Mouse (Mus musculus): ENCODE measurements around the gene Cpm.

Cpm gene

DNA sequence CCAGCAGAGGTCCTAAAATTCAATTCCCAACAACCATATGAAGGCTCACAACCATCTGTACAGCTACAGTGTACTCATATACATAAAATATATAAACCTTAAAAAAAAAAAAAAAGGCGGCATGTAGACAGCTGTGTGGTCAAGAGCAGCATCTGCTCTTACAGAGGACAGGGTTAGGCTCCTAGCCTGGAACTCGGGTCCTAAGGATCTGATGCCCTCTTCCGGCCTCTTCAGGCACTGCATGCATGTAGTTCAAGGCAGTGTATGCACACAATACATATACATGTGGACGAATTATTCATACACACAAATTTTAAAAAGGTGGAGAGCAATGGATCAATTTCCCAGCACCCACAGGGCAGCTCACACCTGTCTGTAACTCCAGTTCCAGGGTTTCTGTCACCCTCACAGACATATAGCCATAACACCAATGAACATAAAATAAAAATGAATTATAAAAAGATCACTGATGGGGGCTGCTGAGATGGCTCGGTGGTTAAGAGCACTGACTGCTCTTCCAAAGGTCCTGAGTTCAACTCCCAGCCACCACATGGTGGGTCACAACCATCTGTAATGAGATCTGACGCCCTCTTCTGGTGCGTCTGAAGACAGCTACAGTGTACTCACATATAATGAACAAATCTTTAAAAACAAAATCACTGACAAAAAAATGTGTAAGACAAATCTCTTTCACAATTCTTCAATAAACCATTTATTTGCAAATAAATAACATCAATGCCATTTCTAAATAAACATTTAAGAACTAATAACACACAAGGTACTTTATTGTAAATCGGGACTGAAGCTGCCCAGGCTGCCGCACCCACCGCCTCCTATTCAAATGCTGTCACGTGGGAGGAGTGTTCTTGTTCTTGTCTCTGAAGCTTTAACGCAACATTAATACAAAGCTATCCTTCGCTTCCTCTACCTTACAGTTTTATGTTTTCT, 59.2 kb downstream of the Cpm start:
- DNase-seq (ENCODE audit: low spot score in 2 of 2) = no peak

DNA sequence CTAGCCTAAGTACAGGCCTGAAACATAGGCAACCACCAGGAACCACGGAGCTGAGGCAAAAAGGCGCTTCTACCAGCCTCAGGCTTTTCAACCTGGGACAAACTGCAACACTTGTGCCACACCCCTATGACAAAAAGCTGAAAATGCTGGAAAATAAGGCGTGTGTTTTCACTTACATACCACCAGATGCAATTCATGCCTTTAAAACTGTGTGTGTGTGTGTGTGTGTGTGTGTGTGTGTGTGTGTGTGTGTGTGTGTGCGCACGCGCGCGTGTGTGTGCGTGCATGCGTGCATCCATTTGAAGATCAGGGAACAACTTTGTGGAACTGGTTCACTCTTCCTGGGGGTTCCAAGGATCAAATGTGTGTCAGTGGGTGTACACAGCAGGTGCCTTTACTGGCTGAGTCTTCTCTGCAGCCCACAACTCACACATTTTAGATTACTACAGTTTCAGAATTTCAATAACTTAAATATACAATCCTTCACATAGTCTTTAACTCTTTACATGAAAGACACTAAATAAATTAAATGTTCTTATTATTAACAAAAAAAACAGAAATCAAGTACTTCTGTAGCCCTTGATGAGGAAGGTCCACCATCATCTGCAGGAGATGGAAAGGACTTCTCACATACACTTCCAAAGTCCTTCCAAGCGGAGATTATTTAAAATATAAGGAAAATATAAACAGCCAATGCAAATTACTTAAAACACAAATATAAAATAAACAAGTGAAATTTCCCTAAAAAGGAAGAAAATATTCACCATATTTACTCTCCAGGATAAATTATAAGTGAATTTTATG, 60.2 kb downstream of the Cpm start:
- no peak for DNase-seq (ENCODE audit: low spot score in 2 of 2)

DNA sequence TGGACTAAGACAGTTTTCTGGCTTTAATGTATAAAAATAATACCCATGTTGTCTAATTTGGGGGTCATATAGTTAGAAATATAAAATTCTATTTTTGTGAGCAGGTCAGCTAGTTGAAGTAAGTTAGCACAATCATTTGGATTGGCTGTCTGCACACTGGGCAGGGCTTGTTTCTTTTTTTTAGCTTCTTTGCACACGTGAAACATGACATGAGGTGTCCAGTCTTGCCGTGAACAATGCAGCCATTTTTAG, 60.7 kb downstream of the Cpm start:
- no peak for DNase-seq (ENCODE audit: low spot score in 2 of 2)

DNA sequence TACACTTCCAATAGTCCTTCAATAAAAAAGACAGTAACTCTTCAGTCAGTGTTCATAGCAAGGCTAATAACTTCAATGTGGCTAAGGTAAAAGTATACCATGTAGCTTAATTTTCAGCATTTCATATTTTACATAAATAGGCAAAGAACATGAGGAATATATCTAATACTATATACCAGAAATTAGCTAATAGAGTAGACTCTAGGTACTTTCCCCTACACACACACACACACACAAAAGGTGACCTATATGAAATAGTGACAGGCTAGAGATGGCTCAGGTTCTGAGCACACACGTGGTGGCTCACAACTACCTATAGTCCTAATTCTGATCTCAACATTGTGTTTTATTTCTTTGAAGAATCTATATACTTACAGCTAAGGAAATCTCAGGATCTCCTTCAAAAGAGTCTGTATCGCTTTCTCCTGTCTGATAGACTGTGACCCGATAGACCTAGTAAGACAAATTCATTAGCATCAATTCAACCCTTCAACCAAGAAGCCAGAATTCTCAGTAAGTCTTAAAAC, 61.5 kb downstream of the Cpm start:
- no peak for DNase-seq (ENCODE audit: low spot score in 2 of 2)

DNA sequence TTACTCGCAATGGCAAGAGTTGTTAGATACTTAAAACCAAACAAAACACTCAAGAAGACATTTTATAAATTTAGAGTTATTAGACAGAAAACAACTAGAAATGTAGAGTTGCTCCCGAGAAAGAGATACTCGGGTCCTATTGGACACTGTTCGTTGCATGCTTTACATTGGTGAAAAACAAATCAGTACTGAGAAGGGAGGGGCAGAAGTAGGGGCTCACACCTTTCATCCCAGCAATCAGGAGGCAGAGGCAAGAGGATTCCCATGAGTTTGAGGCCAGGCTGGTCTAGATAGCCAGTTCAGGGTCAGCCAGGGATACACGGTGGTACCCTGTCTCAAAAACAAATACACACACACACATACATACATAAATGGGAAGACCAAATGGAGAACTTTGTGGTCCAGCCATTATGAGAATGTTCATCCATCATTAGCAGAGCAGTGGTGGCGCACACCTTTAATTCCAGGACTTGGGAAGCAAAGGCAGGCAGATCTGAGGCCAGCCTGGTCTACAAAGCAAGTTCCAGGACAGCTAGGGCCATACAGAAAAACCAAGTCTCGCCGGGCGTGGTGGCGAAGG, 62.2 kb downstream of the Cpm start:
- DNase-seq (ENCODE audit: low spot score in 2 of 2) = no peak

DNA sequence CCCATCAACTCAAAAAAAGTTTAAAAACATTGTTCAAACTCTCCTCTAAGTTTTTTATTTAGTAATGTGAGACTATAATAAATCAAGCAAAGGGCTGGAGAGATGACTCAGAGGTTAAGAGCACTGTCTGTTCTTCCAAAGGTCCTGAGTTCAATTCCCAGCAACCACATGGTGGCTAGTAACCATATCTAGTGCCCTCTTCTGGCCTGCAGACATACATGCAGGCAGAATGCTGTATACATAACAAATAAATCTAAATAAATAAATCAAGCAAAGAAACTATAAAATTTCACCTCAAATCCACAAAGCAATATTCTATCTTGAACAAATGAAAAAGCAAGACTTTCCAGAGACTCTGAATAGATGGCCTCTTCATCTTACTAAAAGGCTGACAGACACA, 62.9 kb downstream of the Cpm start:
- no peak for DNase-seq (ENCODE audit: low spot score in 2 of 2)

DNA sequence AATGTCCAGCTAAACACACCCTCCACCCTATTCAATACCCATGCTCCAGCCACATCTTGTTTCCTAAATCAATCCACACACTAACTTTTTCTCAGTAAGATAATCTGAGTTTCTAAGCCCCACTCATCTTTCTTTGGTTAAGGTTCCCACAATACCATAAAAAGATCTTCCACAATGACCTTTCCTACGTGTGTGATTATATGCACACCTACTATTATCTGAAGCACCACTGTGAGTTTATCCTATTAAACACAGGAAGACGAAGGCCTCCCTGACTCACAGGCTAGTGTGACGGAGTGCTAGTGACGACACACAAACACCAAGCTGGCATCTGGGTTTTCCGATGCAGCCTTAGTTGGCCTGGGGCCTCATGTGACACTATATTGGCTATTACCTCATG, 63.7 kb downstream of the Cpm start:
- no peak for DNase-seq (ENCODE audit: low spot score in 2 of 2)

DNA sequence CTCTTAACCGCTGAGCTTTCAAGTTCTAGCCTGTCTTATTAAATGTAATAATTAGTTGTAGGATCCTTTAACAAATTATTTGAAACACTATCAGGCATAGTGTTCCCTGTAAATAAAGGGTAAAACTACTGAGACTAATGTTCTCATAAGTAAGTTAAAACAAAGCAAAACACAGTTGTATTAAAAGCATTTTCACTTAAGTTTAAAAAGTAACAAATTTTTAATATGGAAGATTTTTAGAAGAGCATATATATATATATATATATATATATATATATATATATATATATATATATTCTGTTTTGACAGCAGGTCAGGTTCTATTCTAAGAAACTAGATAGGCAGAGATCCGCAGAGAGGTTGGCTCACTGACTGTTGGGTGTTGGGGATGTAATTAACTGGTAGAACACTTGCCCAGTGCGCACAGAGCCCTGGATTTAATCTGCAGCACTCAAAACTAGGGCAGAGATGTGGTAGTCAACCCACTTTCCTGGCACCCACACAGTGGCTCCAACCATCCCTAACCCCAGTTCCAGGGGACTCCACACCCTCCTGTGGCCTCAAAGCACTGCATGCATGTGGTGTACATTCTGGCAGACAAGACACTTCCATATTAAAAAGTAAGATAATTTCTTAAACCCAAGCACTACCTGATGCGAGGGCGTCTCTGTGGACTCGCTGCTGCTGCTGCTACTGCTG, 65.1 kb downstream of the Cpm start:
- no peak for DNase-seq (ENCODE audit: low spot score in 2 of 2)

DNA sequence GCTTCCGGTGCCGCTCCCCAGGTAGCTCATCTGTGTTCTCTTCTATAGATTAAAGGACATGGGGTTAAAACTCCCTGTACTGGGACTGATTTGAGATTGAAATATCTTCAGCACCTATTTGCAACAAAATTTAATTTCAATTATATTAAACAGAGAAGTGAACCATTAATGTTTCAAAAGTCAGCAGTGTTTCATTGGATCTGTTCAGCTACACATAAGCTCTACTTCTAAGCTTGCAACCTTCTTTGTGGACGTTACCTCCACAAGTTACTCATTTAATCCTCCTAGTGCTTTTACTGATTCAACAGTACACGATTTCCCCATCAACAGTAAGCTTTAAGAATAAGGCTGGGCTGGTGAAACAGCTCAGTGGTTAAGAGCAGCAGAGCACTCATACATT, 65.7 kb downstream of the Cpm start:
- DNase-seq (ENCODE audit: low spot score in 2 of 2) = no peak

DNA sequence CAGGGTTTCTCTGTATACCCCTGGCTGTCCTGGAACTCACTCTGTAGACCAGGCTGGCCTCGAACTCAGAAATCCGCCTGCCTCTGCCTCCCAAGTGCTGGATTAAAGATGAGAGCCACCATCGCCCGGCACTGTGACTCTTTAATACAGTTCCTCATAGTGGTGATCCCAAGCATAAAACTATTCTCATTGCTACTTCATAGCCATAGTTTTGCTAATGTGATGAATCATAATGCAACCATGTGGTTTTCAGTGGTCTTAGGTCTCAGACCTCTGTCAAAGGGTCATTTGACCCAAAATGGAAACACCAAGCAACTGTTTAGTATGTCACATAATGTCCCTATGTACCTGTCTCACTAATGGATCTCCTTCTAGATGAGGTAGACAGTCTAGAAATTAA, 66.3 kb downstream of the Cpm start:
- DNase-seq (ENCODE audit: low spot score in 2 of 2) = no peak

DNA sequence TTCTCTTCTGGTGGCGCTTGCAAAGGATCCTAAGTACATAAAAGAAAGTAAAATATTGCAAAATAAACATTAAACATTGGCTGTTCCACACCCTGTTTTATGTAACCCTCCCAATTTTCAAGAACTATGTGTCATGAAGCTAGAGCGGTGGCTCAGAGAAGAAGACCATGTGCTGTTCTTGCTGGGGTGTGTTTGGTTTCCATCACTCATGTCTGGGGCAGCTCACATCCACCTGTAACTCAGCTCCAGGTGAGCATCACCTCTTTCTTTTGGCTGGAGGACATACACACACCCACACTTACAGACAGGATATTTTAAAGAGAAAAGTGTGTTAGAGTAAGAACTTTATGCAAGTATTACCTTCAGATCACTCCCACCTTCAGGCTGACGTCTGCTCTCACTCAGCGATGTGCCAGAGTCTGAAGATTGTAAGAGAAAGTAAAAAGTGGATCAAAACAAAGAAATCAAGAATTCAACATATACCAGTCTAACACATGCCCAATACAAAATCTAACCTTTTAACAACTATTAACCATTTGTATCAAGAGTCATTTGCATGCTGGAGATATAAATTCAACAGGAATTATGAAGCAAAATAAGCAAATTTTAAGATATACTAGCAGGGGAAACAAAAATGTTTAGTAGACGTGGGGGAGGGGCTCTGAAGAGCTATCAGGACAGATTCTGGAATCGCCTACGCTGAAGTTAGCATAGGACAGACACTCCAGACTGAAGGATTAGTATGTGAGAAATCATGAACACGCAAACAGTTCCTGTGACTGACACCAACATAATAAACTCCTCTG, 66.9 kb downstream of the Cpm start:
- DNase-seq (ENCODE audit: low spot score in 2 of 2) = no peak

DNA sequence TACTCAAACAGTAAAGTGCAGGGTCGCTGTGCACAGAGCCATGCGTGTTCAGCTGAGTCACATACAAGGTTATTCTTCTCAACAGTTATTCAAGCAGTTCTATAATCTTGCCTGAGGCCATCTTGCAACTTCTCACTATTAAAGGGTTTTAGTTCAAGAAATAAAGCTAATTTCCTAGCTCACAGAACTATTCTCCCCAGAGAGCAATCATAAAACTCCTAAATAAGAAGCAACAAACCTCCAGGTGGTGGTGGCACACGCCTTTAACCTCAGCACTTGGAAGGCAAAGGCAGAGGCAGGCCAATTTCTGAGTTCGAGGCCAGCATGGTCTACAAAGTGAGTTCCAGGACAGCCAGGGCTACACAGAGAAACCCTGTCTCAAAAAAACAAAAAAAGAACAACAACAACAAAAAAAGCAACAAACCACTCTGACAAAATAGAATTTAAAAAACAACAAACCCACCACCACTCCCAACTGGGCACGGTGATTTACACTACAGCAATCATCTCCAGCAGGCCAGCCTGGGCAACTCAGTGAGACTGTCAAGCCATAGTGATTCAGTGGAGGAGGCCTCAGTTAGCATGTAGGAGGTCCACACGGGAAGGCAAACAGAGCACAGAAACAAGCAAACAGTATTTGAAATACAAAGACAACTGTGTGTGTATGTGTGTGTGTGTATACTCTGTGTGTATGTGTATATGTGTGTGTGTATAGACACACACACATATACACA, 67.7 kb downstream of the Cpm start:
- DNase-seq (ENCODE audit: low spot score in 2 of 2) = no peak

DNA sequence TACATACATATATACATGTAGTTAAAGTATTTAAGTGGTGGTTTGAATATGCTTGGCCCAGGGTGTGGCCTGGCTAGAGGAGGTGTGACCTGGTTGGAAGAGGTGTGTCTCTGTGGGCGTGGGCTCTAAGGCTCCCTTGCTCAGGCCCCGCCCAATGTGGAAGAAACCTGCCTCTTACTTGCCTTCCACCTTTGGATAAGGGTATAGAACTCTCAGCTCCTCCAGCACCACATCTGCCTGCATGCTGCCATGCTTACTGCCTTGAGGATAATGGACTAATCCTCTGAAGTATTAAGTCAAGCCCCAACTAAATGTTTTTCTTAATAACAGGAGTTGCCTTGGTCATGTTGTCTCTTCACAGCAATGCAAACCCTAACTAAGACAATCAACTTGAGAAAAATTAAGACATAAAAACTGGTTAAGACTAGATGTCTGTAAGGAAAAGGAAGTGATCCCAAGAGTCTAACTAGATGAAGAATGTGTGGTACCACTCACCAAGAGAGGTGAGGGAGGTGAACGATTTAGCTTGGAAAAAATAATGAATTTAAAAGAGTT, 68.3 kb downstream of the Cpm start:
- DNase-seq (ENCODE audit: low spot score in 2 of 2) = no peak

DNA sequence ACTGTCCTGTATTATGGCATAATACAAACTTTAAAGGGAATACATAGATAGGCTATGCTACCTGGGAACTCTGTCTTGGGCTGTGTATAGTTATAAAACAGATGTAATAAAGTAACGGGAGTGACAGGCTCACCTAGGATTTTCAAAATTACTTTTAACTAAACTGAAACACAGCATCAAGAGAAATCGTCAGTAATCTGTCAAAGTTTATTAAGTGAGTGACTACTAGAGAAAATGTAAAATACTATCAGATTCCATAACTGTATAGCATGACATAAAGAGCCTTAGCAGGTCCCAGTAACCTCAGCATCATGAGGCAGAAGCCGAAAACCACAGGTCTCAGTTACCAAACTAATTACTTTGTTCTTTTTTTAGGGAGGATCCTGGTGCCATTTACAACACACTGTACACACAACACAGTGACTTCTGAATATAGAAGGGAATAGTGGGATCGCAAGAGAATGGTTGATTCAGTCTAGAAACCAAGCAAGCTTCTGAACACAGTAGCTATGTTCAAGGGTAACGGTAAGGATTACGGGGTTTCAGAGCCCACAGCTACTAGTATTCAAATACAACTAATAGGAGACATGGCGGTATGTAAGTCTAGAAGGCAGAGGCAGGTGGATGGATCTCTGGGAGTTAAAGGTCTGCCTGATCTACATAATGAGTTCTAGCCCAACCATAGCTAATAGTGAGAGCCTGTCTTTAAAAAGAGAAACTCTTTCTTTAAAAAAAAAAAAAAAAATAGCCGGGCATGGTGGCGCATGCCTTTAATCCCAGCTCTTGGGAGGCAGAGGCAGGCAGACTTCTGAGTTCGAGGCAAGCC, 69.2 kb downstream of the Cpm start:
- no peak for DNase-seq (ENCODE audit: low spot score in 2 of 2)

DNA sequence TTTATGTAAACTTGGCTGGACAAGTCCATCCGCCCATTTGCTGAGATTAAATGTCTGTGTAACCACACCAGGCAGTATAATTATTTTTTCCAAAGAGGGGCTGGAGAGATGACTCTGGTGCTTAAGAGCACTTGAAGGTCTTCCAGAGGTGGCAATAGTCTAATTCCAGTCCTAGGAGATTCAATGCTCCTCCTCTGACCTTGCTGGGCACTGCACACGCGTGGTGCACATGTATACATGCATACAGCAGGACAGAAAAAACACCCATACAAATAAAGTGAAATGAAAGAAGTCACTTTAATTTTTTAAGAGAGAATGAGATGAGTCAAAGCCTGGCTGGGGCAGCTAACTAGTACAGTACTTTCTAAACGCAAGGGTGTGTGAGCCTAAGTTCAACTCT, 70.6 kb downstream of the Cpm start:
- no peak for DNase-seq (ENCODE audit: low spot score in 2 of 2)

DNA sequence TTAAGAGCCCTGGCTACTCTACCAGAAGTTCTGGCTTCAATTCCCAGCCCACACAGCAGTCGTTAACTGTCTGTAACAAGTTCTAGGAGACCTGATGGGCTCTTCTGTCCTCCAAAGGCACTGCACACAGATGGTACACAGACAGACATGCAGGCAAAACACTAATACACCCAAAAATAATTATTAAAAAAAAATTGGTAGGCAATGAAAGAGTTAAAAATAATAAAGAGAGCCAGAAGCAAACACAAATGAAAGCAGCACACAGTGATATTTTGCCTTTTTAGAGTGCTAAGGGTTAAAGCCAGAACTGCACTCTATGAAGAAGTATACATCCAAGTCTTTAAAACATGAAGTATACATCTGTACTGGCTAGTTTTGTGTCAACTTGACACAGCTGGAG, 71.2 kb downstream of the Cpm start:
- DNase-seq (ENCODE audit: low spot score in 2 of 2) = no peak

DNA sequence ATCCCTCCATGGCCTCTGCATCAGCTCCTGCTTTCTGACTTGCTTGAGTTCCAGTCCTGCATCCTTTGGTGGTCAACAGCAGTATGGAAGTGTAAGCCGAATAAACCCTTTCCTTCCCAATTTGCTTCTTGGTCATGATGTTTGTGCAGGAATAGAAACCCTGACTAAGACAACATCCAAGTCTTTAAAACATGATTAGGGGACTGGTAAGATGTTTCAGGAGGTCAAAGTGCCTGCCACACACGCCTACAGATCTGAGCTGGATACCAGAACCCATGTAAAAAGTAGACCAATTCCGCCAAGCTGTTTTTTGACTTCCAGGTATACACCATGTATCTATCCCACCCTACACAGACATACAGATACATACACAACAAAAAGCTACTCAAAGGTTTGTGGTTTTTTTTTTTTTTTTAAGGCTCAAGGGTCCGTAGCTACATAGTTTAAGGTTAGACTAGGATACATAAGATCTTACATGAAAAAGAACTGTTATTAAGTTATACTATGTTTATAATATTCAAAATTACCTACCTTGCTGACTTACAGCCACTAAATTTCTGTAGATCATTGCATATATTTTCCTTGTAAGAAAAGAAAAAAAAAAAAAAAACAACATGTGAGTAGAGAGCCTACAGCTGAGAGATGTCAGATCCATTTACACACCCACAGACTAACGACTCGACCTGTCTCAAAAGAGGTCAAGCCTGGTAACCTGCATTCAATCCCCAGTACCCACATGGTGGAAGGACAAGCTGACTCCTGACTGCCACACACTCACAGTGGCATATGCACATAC, 71.9 kb downstream of the Cpm start:
- DNase-seq (ENCODE audit: low spot score in 2 of 2) = no peak

DNA sequence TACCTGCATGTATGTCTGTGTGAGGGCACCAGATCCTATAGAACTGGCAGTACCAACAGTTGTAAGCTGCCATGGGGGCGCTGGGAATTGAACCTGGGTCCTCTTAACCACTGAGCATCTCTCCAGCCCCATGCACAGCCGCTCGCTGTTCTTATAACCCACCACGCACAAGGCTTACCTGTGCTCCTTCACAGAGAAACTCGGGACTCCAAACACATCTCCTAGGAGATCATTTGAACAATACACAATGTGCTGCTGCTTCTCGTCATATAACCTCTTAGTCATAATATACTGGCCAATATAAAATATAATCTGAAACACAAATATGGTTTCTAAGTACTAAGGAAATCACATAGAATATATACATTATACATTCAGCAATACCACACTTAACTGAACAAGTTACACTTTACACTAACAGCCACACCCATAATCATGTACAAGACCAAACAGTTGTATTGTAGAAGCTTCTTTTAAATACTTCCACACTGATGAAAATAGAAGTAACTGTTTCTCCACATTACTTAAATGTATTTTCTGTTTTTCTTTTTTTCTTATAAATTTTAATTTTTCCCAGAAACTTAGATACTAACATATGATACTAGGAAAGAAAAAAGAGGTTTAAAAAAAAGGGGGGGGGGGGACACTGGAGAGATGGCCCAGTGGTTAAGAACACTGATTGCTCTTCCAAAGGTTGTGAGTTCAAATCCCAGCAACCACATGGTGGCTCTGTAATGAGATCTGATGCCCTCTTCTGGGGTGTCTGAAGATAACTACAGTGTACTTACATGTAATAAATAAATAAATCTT, 72.9 kb downstream of the Cpm start:
- DNase-seq (ENCODE audit: low spot score in 2 of 2) = no peak

All from right cerebral cortex, postnatal 36 days (tissue).